Mouse (Mus musculus) heart, embryonic 15.5 days (tissue): ENCODE data around the gene Ssh2. TPM values are rescaled to one million over a fixed set of nuclear protein-coding genes. Genes with fewer than 3 reads are reported as not detected.
"Not testable (repeated sequence)": the region's sequence is repeated elsewhere in the genome, so short reads cannot be mapped to it uniquely, and the experiment has no call there.

Experiments used
- ATAC-seq: fragments of 200-750 bp; cut with Nextera tagmentation; replicated peaks from 2 replicates; pipeline ENCODE4 v1.8.0; 2017; ENCODE audit warnings: low read depth, moderate TSS enrichment; ENCODE audit not compliant: insufficient number of reproducible peaks, insufficient read depth, low FRiP score
- H3K27ac ChIP-seq: fragments of 300-500 bp; sonication (generic); 2 replicates; pipeline ENCODE4 v1.5.1; 2015; ENCODE audit warnings: mild to moderate bottlenecking, inconsistent platforms
- H3K27me3 ChIP-seq: fragments of 300-500 bp; sonication (generic); 2 replicates; pipeline ENCODE4 v1.6.1; 2015; ENCODE audit warnings: inconsistent platforms
- H3K36me3 ChIP-seq: fragments of 300-500 bp; sonication (generic); 2 replicates; pipeline ENCODE4 v1.6.1; 2015; ENCODE audit warnings: mild to moderate bottlenecking, inconsistent platforms
- H3K4me1 ChIP-seq: fragments of 300-500 bp; sonication (generic); replicated peaks from 2 replicates; pipeline ENCODE4 v1.6.1; 2015; ENCODE audit warnings: inconsistent platforms
- H3K4me2 ChIP-seq: fragments of 300-500 bp; sonication (generic); 2 replicates; pipeline ENCODE4 v1.6.1; 2015; ENCODE audit warnings: inconsistent platforms, mild to moderate bottlenecking, moderate library complexity
- H3K4me3 ChIP-seq: fragments of 300-500 bp; sonication (generic); 2 replicates; pipeline ENCODE4 v1.5.1; 2015; ENCODE audit warnings: mild to moderate bottlenecking, inconsistent platforms
- H3K9ac ChIP-seq: fragments of 300-500 bp; sonication (generic); 2 replicates; pipeline ENCODE4 v1.6.1; 2015; ENCODE audit warnings: mild to moderate bottlenecking, inconsistent platforms
- H3K9me3 ChIP-seq: fragments of 300-500 bp; sonication (generic); replicated peaks from 2 replicates; pipeline ENCODE4 v1.6.1; 2016; ENCODE audit warnings: inconsistent platforms
- WGBS: fragments of 180-500 bp; shearing (Covaris S2); methylation state at CpG from one replicate; pipeline ENCODE4 v1.1.7; 2015; ENCODE audit warnings: mixed read lengths; 5-methylcytosine and 5-hydroxymethylcytosine counted together
- polyA plus RNA-seq: library from polyadenylated mRNA; unstranded; fragments of >200 nt; fragmentation: Nextera tagmentation; extraction: Ambion mirVana; gene quantifications from 2 replicates; pipeline ENCODE4 v1.2.1, GENCODE M21; 2015

The Ssh2 gene
- polyA plus RNA-seq, 1 experiment from 2014 or later, result 22.0 TPM

GRCm38 (mm10) chr11:77372196-77372904, 156.3 kb downstream of the Ssh2 start:
- no peaks in the 10 kb centered on the region for H3K36me3 ChIP-seq
- 42% methylated on average over 8 of the region's 8 CpGs for WGBS
- no peak for ATAC-seq
- H3K27ac ChIP-seq, result peak overlapping the region; percentile 43
- H3K4me2 ChIP-seq, result no peak overlapping the region
- no peaks in the 10 kb centered on the region for H3K27me3 ChIP-seq
- no peak overlapping the region for H3K4me3 ChIP-seq
- H3K4me1 ChIP-seq, result peaks cover 53% of the 10 kb centered on the region
- no peaks in the 10 kb centered on the region for H3K9me3 ChIP-seq
- no peak overlapping the region for H3K9ac ChIP-seq

- Histone ChIP-seq H3K9ac (no peak overlapping the region), H3K4me2 (no peak overlapping the region), H3K9me3 (no peaks in the 10 kb centered on the region), H3K4me3 (no peak overlapping the region), H3K36me3 (no peaks in the 10 kb centered on the region), H3K27ac (no peak overlapping the region), H3K4me1 (peaks cover 27% of the 10 kb centered on the region), H3K27me3 (no peaks in the 10 kb centered on the region)
- ATAC-seq, result no peak
- WGBS, result 86% methylated on average over 2 of the region's 2 CpGs
Measured at GRCm38 (mm10) chr11:77378622-77379021, 162.5 kb downstream of the Ssh2 start.

- Histone ChIP-seq H3K9me3 (no peaks in the 10 kb centered on the region), H3K27me3 (no peaks in the 10 kb centered on the region), H3K9ac (no peak overlapping the region), H3K4me2 (no peak overlapping the region), H3K27ac (no peak overlapping the region; the same call in 1 of the 2 replicates), H3K4me1 (peaks cover 44% of the 10 kb centered on the region), H3K4me3 (no peak overlapping the region), H3K36me3 (no peaks in the 10 kb centered on the region)
- ATAC-seq, result no peak
- WGBS, result 70% methylated on average over 3 of the region's 3 CpGs
Measured at GRCm38 (mm10) chr11:77381174-77381573, 165.1 kb downstream of the Ssh2 start.

DNA sequence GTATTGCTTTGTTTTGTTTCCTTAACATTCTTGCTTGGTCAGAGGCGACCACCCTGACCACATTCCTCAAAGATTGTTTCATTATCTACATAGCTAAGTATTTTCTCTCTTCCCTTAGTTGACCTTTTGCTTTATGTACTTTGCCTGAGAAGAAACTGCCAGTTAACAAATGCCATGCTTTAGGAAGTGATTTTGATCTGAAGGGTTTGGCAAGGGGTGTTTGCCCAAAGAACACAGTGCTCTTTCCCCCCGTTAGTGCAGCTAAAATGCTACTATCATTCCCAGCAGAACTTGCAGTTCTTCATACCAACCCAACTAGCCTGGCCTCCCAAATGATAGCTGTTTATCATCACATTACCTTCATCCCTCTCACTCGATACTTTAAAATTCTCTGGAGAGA, 168.1 kb downstream of the Ssh2 start:
- peaks cover 40% of the 10 kb centered on the region for H3K4me1 ChIP-seq
- H3K4me3 ChIP-seq, result no peak overlapping the region
- no peak for ATAC-seq
- H3K4me2 ChIP-seq, result no peak overlapping the region
- H3K9me3 ChIP-seq, result no peaks in the 10 kb centered on the region
- H3K9ac ChIP-seq, result no peak overlapping the region
- H3K27me3 ChIP-seq, result no peaks in the 10 kb centered on the region
- 50% methylated on average over 3 of the region's 3 CpGs for WGBS
- no peak overlapping the region for H3K27ac ChIP-seq
- H3K36me3 ChIP-seq, result no peaks in the 10 kb centered on the region; the same call in 1 of the 2 replicates

- WGBS, result 32% methylated on average over 3 of the region's 3 CpGs
- no peak for ATAC-seq
Measured at GRCm38 (mm10) chr11:77385706-77386690, 169.9 kb downstream of the Ssh2 start.

DNA sequence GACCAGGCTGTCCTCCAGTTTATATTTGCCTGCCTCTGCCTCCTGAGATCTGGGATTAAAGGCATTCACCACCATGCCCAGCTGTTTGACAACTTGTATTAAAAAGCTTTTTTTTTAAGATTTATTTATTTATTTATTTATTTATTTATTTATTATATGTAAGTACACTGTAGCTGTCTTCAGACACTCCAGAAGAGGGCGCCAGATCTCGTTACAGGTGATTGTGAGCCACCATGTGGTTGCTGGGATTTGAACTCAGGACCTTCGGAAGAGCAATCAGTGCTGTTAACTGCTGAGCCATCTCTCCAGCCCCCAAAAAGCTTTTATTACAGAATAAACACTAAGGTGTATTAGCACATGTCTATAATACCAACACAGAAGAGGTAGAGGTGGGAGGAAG, 172.1 kb downstream of the Ssh2 start:
- not testable (repeated sequence) for ATAC-seq, H3K4me3 ChIP-seq, H3K9ac ChIP-seq, H3K4me2 ChIP-seq, H3K9me3 ChIP-seq, H3K27me3 ChIP-seq, H3K36me3 ChIP-seq, H3K27ac ChIP-seq
- 85% methylated on average over 3 of the region's 3 CpGs for WGBS
- peaks cover 28% of the 10 kb centered on the region for H3K4me1 ChIP-seq

More at GRCm38 (mm10) chr11:77385706-77386690, 169.9 kb downstream of the Ssh2 start:
- Histone ChIP-seq H3K36me3 (no peaks in the 10 kb centered on the region; the same call in 1 of the 2 replicates), H3K4me2 (no peak overlapping the region), H3K9me3 (no peaks in the 10 kb centered on the region), H3K9ac (no peak overlapping the region), H3K27me3 (no peaks in the 10 kb centered on the region), H3K27ac (peak overlapping the region; percentile 66), H3K4me1 (peaks cover 36% of the 10 kb centered on the region), H3K4me3 (no peak overlapping the region)

DNA sequence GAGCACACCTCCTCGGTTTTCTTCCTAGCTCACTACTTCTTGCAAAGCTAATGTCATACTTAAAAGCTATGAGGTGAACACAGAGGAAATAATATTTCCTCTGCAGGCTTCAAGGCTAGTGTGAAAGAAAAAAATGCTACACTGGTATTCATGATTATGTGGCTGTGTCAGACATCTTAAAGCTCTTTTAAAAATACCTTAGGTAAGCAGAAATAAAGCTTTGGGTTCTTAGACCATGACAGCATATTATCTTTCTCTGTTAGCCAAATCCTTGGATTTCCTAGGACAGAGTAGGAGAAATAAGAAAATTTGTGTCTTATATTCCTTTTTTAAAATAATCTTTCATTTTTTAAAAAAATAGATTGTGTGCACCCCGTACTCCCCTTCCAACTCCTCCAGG, 179.5 kb downstream of the Ssh2 start:
- ATAC-seq, result no peak
- Histone ChIP-seq H3K36me3 (peaks cover 56% of the 10 kb centered on the region), H3K4me1 (no peaks in the 10 kb centered on the region), H3K9ac (no peak overlapping the region), H3K4me2 (no peak overlapping the region), H3K27ac (no peak overlapping the region), H3K4me3 (no peak overlapping the region), H3K9me3 (no peaks in the 10 kb centered on the region), H3K27me3 (no peaks in the 10 kb centered on the region)
- WGBS, result 81% methylated on average over 2 of the region's 2 CpGs

GRCm38 (mm10) chr11:77402508-77402907, 186.4 kb downstream of the Ssh2 start:
- Histone ChIP-seq H3K27me3 (no peaks in the 10 kb centered on the region), H3K4me2 (no peak overlapping the region), H3K9me3 (no peaks in the 10 kb centered on the region), H3K4me3 (no peak overlapping the region), H3K4me1 (no peaks in the 10 kb centered on the region), H3K36me3 (peaks cover 24% of the 10 kb centered on the region), H3K9ac (no peak overlapping the region), H3K27ac (no peak overlapping the region)
- no peak for ATAC-seq
- 71% methylated on average over 2 of the region's 2 CpGs for WGBS

DNA sequence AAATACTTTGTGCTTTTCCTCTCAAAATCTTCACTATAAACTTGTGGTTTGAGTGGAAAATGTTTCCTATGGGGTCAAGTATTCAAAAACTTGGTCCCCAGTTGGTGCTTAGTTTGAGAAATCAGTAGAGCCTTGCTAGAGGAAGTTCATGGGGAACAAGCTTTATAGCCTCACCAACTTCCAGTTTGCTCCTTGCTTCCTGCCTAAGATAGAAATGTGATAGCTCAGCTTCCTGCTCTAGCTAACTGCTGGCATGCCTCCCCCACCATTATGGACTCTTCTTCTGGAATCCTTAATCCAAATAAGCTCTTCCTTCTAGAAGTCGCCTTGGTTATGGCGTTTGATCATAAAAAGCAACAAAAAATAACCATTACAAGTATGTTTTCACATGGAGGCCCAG, 190.2 kb downstream of the Ssh2 start:
- Histone ChIP-seq H3K27me3 (no peaks in the 10 kb centered on the region), H3K27ac (no peak overlapping the region)
- no peak for ATAC-seq

GRCm38 (mm10) chr11:77409879-77410278, 193.8 kb downstream of the Ssh2 start:
- ATAC-seq, result 0 out of 2 replicates have a peak, but pooled peaks have one; percentile 69
- 70% methylated on average over 6 of the region's 6 CpGs for WGBS
- H3K36me3 ChIP-seq, result peaks cover 18% of the 10 kb centered on the region
- H3K27me3 ChIP-seq, result no peaks in the 10 kb centered on the region
- peak overlapping the region; percentile 60 for H3K27ac ChIP-seq
- no peak overlapping the region for H3K4me3 ChIP-seq
- H3K4me1 ChIP-seq, result peaks cover 10% of the 10 kb centered on the region
- H3K9ac ChIP-seq, result no peak overlapping the region
- H3K9me3 ChIP-seq, result no peaks in the 10 kb centered on the region
- no peak overlapping the region for H3K4me2 ChIP-seq

More for the DNA sequence above, 190.2 kb downstream of the Ssh2 start:
- H3K9ac ChIP-seq, result no peak overlapping the region
- no peak overlapping the region for H3K4me3 ChIP-seq
- H3K36me3 ChIP-seq, result peaks cover 17% of the 10 kb centered on the region
- no peak overlapping the region for H3K4me2 ChIP-seq
- peaks cover 5% of the 10 kb centered on the region; the same call in 1 of the 2 replicates for H3K4me1 ChIP-seq
- H3K9me3 ChIP-seq, result no peaks in the 10 kb centered on the region
- 84% methylated on average over 2 of the region's 2 CpGs for WGBS

DNA sequence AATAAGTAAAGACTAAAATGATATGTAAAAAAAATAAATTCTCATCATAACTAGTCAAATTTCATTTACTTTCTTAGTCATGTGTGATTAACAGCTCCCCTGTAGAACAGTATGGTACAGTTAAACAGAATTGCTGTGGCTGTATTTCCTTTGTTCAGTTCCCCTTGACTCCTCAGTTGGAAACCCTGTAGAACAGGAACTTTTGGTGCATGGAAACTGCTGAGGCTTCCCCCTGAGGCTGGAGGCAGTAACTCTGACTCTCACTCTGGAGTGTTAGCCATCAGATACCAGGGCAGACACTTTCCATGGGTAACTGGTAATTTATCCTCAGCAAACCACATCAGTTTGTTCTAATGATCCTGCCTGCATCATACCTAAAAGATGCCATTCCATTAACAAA, 195.2 kb downstream of the Ssh2 start:
- Histone ChIP-seq H3K27ac (no peak overlapping the region), H3K4me2 (no peak overlapping the region), H3K9me3 (no peaks in the 10 kb centered on the region), H3K9ac (no peak overlapping the region), H3K36me3 (peaks cover 15% of the 10 kb centered on the region), H3K4me3 (no peak overlapping the region), H3K27me3 (no peaks in the 10 kb centered on the region), H3K4me1 (peaks cover 12% of the 10 kb centered on the region)
- ATAC-seq, result no peak
